Mouse (Mus musculus) ES-E14 (cell line): ENCODE data around the gene Rab10. TPM values are rescaled to one million over a fixed set of nuclear protein-coding genes. Genes with fewer than 3 reads are reported as not detected.
A peak's percentile ranks its signal among the peaks of the same experiment; 100 is the strongest.
"Not testable (repeated sequence)": the region's sequence is repeated elsewhere in the genome, so short reads cannot be mapped to it uniquely, and the experiment has no call there.

Experiments used
- DNase-seq: peaks from one replicate; pipeline ENCODE4 v3.0.0-alpha.2; 2013; ENCODE audit warnings: low read depth, low spot score
- H3K27ac ChIP-seq: 2 replicates; pipeline ENCODE4 v1.5.1; 2012; ENCODE audit warnings: low read depth, mild to moderate bottlenecking, low read length, moderate library complexity, mixed read lengths; ENCODE audit not compliant: poor library complexity, insufficient read depth, severe bottlenecking
- H3K36me3 ChIP-seq: 2 replicates; pipeline ENCODE4 v1.6.1; 2012; ENCODE audit warnings: mild to moderate bottlenecking, low read length, moderate library complexity, mixed read lengths; ENCODE audit not compliant: control insufficient read depth, poor library complexity, insufficient read depth, severe bottlenecking
- H3K4me1 ChIP-seq, 2 experiments: fragments of 150-350 bp in 1 of 2; sonication (generic) in 1 of 2; 2 replicates each; pipeline ENCODE4 v1.6.1; 2012; ENCODE audit warnings: low read length in 2 of 2, mild to moderate bottlenecking in 1 of 2, mixed read lengths in 1 of 2; ENCODE audit not compliant: control insufficient read depth in 2 of 2, insufficient read depth in 2 of 2, poor library complexity in 1 of 2
- H3K4me3 ChIP-seq, 2 experiments: fragments of 150-350 bp in 1 of 2; sonication (generic) in 1 of 2; 2 replicates each; pipeline ENCODE4 v1.5.1; 2012; ENCODE audit warnings: low read length in 2 of 2, low read depth in 1 of 2, mild to moderate bottlenecking in 1 of 2, mixed read lengths in 1 of 2; ENCODE audit not compliant: insufficient read depth in 1 of 2, poor library complexity in 1 of 2, severe bottlenecking in 1 of 2
- H3K9ac ChIP-seq: 2 replicates; pipeline ENCODE4 v1.6.1; 2012; ENCODE audit warnings: low read depth, mild to moderate bottlenecking, low read length, mixed read lengths; ENCODE audit not compliant: poor library complexity, insufficient read depth, severe bottlenecking
- H3K9me3 ChIP-seq: fragments of 150-350 bp; sonication (generic); 2 replicates; pipeline ENCODE4 v1.6.1; 2012; ENCODE audit warnings: low read depth, mild to moderate bottlenecking, low read length; ENCODE audit not compliant: control insufficient read depth, insufficient read depth
- CHD2 ChIP-seq: IDR thresholded peaks from 2 replicates; pipeline ENCODE4 v1.6.1; 2014; ENCODE audit warnings: mild to moderate bottlenecking, low read depth, low read length, inconsistent platforms
- HCFC1 ChIP-seq: IDR thresholded peaks from 2 replicates; pipeline ENCODE4 v1.6.1; 2012; ENCODE audit warnings: low read length, inconsistent platforms, borderline replicate concordance; ENCODE audit not compliant: insufficient read depth
- MAFK ChIP-seq: IDR thresholded peaks from 2 replicates; pipeline ENCODE4 v1.6.1; 2014; ENCODE audit warnings: mild to moderate bottlenecking, low read depth, low read length, inconsistent platforms; ENCODE audit not compliant: insufficient read depth
- ZC3H11A ChIP-seq: IDR thresholded peaks from 2 replicates; pipeline ENCODE4 v1.6.1; 2012; ENCODE audit warnings: low read depth, mild to moderate bottlenecking, inconsistent platforms, low read length, borderline replicate concordance
- ZNF384 ChIP-seq: IDR thresholded peaks from 2 replicates; pipeline ENCODE4 v1.6.1; 2012; ENCODE audit warnings: low read depth, low read length, inconsistent platforms
- in situ Hi-C, 2 experiments: fragments of 600-800 bp; cut with MboI; formaldehyde crosslinking; loops; one replicate each; pipeline ENCODE4 v1.15.1; 2025; ENCODE audit warnings: low sequenced_read_pairs in 2 of 2, inconsistent platforms in 1 of 2; ENCODE audit not compliant: unreplicated experiment in 2 of 2
- total RNA-seq: library from RNA; depleted of rRNA; stranded (reverse); fragments of 300-350 nt; gene quantifications from 2 replicates; pipeline ENCODE4 v1.2.3, GENCODE M21; 2012

Gene Rab10
- total RNA-seq, 1 experiment, result 73.5 TPM

DNA sequence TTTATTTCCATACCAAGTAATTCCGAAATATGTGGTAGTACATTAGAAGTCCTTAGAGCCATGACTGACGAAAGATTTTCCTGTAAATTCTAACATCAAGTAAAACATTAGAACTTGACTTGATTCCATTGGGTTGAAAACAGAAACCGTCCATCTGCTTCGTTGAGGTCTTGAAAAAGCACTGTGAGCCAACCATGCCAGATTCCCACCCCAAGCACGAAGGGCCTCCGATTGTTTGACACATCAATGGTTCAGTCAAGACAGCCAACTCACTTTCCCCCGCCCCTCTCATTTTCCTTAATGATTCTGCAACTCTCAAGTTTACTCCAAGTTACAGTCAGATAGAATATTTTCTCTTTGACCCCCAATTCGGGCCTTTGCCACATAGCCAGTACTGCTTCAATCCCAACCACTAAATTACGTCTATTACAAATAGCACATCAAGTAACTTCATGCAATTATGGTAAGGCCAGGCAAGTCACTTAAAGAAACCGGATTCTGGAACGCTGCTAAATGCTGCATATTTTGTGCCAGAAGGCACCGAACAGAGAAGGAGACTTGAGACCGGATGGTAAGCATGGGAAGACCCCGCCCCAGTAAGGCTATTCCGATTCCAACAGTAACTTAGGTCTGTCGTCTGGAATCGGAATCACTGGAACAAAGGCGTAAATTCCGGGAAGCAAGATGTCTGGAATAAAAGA, 1.1 kb downstream of the Rab10 start:
- peak overlapping the region; percentile 94 for H3K9ac ChIP-seq
- H3K27ac ChIP-seq, result peak overlapping the region; percentile 91; the same call in 1 of the 2 replicates
- in situ Hi-C loops, result no loop called here
- H3K36me3 ChIP-seq, result no peaks in the 10 kb centered on the region
- no peaks in the 10 kb centered on the region for H3K9me3 ChIP-seq
- DNase-seq, result no peak
- peak overlapping the region; percentile 87 to 99 for H3K4me3 ChIP-seq
- H3K4me1 ChIP-seq, result peaks cover 4 to 7% of the 10 kb centered on the region in 2 experiments; a peak in 3 of 4 replicates
- no peak for TF ChIP-seq HCFC1
- TF ChIP-seq ZC3H11A, result no peak
- TF ChIP-seq MAFK, result no peak
- TF ChIP-seq CHD2, result no peak
- no peak for TF ChIP-seq ZNF384

DNA sequence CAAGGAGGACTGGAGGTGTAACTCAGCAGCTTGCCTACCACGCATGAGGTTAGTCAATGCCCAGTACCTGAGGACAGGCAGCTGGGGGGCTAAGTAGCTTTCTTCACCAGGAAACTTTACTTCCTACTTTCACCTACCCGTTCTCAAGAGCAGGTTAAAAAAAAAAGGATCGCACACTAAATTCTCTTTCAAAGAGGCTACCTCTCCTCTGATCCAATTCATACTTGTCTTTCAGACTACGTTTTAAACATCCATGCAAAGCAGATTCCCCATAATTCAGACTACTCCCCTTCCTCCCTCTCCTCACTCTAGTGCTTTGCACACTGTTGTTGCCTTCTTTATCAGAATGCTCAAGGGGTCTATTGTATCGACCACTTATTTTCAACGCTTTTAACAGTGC, 2.2 kb downstream of the Rab10 start:
- TF ChIP-seq ZNF384 (no peak), HCFC1 (no peak), MAFK (no peak), ZC3H11A (no peak), CHD2 (no peak)
- H3K27ac ChIP-seq, result no peak overlapping the region
- no peak for DNase-seq
- peak overlapping the region; percentile 49; the same call in 1 of the 2 replicates for H3K9ac ChIP-seq
- H3K4me3 ChIP-seq, result peak overlapping the region; percentile 29; a peak in 3 of 4 replicates
- H3K9me3 ChIP-seq, result no peaks in the 10 kb centered on the region
- H3K36me3 ChIP-seq, result no peaks in the 10 kb centered on the region
- H3K4me1 ChIP-seq, result peaks cover 4 to 7% of the 10 kb centered on the region in 2 experiments; a peak in 3 of 4 replicates
- in situ Hi-C loops, result no loop called here

DNA sequence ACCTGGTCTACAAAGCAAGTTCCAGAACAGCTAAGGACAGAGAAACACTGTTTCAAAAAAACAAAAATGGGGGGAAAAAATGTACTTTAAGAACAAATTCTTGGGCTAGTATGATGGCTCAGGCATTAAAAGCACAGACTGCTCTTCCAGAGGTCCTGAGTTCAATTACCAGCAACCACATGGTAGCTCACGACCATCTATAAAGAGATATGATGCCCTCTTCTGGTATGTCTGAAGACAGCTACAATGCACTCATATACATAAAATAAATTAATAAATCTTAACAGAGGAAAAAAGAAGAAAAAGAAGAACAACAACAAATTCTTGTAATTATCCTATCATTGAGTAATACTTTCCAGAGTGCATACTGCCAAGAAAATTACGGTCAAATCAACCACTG, 4.5 kb downstream of the Rab10 start:
- H3K36me3 ChIP-seq, result no peaks in the 10 kb centered on the region
- H3K9me3 ChIP-seq, result no peaks in the 10 kb centered on the region
- DNase-seq, result no peak
- H3K9ac ChIP-seq, result no peak overlapping the region
- TF ChIP-seq MAFK, result no peak
- TF ChIP-seq ZNF384, result no peak
- TF ChIP-seq CHD2, result no peak
- no peak for TF ChIP-seq HCFC1
- no peak for TF ChIP-seq ZC3H11A
- H3K4me3 ChIP-seq, result no peak overlapping the region
- H3K27ac ChIP-seq, result no peak overlapping the region
- in situ Hi-C loops, result no loop called here
- H3K4me1 ChIP-seq, result peaks cover 4 to 7% of the 10 kb centered on the region in 2 experiments; a peak in 3 of 4 replicates

DNA sequence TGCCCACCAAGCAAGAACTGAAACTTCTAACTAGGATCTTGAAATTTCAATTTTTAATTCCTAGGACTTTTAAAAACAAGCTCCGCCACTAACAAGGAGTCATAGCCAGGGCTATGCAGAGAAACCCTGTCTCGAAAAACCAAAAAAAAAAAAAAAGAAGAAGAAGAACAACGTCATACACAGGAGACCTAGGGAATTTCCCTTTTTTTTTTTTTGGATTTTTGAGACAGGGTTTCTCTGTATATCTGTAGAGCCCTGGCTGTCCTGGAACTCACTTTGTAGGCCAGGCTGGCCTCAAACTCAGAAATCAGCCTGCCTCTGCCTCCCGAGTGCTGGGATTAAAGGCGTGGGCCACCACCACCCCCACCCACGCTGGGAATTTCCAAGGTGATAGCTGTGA, 12.1 kb downstream of the Rab10 start:
- in situ Hi-C loops, result loop anchor here in 1 of 2 experiments (10.0 kb wide), 1 partner anchor 57 kb away; no protein-coding TSS in a partner anchor
- DNase-seq, H3K9me3 ChIP-seq, H3K27ac ChIP-seq, H3K9ac ChIP-seq, H3K4me3 ChIP-seq, H3K4me1 ChIP-seq, H3K36me3 ChIP-seq: not testable (repeated sequence)
- peak; percentile 50; the same call in 1 of the 2 replicates for TF ChIP-seq ZNF384

- in situ Hi-C loops, result loop anchor here in 1 of 2 experiments (10.0 kb wide), 1 partner anchor 59 kb away; no protein-coding TSS in a partner anchor
- no peak for DNase-seq
- H3K4me3 ChIP-seq, result no peak overlapping the region
- H3K9ac ChIP-seq, result no peak overlapping the region
- H3K9me3 ChIP-seq, result no peaks in the 10 kb centered on the region
- TF ChIP-seq CHD2 (no peak), ZNF384 (no peak), HCFC1 (no peak), ZC3H11A (no peak), MAFK (no peak)
- no peak overlapping the region for H3K27ac ChIP-seq
- H3K36me3 ChIP-seq, result peaks cover 1% of the 10 kb centered on the region; the same call in 1 of the 2 replicates
- H3K4me1 ChIP-seq, result no peaks in the 10 kb centered on the region; a peak in 1 of 4 replicates
Observed at GRCm38 (mm10) chr12:3296056-3296455, 13.7 kb downstream of the Rab10 start.
